Mouse (Mus musculus) limb, embryonic 12.5 days (tissue): ENCODE data around the gene Tmprss3. TPM values are rescaled to one million over a fixed set of nuclear protein-coding genes. Genes with fewer than 3 reads are reported as not detected.

ENCODE experiments used
- ATAC-seq: fragments of 200-750 bp; cut with Nextera tagmentation; 2 replicates; pipeline ENCODE4 v1.8.0; 2017; ENCODE audit warnings: low read depth, moderate TSS enrichment; ENCODE audit not compliant: insufficient number of reproducible peaks, insufficient read depth, low FRiP score, low TSS enrichment
- H3K27ac ChIP-seq: fragments of 300-500 bp; sonication (generic); 2 replicates; pipeline ENCODE4 v1.5.1; 2016; ENCODE audit warnings: mild to moderate bottlenecking, moderate library complexity
- H3K27me3 ChIP-seq: fragments of 300-500 bp; sonication (generic); 2 replicates; pipeline ENCODE4 v1.6.1; 2016; ENCODE audit warnings: mild to moderate bottlenecking, moderate library complexity
- H3K36me3 ChIP-seq: fragments of 300-500 bp; sonication (generic); 2 replicates; pipeline ENCODE4 v1.6.1; 2016; ENCODE audit warnings: mild to moderate bottlenecking, moderate library complexity
- H3K4me1 ChIP-seq: fragments of 300-500 bp; sonication (generic); replicated peaks from 2 replicates; pipeline ENCODE4 v1.6.1; 2016
- H3K4me2 ChIP-seq: fragments of 300-500 bp; sonication (generic); 2 replicates; pipeline ENCODE4 v1.6.1; 2016; ENCODE audit warnings: mild to moderate bottlenecking, moderate library complexity
- H3K4me3 ChIP-seq: fragments of 300-500 bp; sonication (generic); replicated peaks from 2 replicates; pipeline ENCODE4 v1.5.1; 2016; ENCODE audit warnings: mild to moderate bottlenecking
- H3K9ac ChIP-seq: fragments of 300-500 bp; sonication (generic); replicated peaks from 2 replicates; pipeline ENCODE4 v1.6.1; 2016; ENCODE audit warnings: mild to moderate bottlenecking, moderate library complexity
- H3K9me3 ChIP-seq: fragments of 300-500 bp; sonication (generic); 2 replicates; pipeline ENCODE4 v1.6.1; 2016; ENCODE audit warnings: mild to moderate bottlenecking, moderate library complexity
- WGBS: fragments of 180-500 bp; shearing (Covaris S2); methylation state at CpG from one replicate; pipeline ENCODE4 v1.1.7; 2016; 5-methylcytosine and 5-hydroxymethylcytosine counted together
- polyA plus RNA-seq: library from polyadenylated mRNA; unstranded; fragments of >200 nt; fragmentation: Nextera tagmentation; extraction: Ambion mirVana; gene quantifications from 2 replicates; pipeline ENCODE4 v1.2.1, GENCODE M21; 2016

Tmprss3 gene
- polyA plus RNA-seq = not detected in 2 replicates

GRCm38 (mm10) chr17:31198877-31199276, at the start of gene Tmprss3:
Gene Tmprss3 (minus strand): TSS chr17:31198977.
- Histone ChIP-seq H3K4me1 (no peaks in the 10 kb centered on the region), H3K36me3 (no peaks in the 10 kb centered on the region), H3K27me3 (no peaks in the 10 kb centered on the region), H3K27ac (no peak within 1 kb of the TSS), H3K9me3 (no peaks in the 10 kb centered on the region), H3K4me3 (no peak within 1 kb of the TSS), H3K4me2 (no peak within 1 kb of the TSS), H3K9ac (no peak within 1 kb of the TSS)
- WGBS = 91% methylated on average over 11 of the region's 11 CpGs
- ATAC-seq = no peak

- Histone ChIP-seq H3K9ac (no peak overlapping the region), H3K27me3 (no peaks in the 10 kb centered on the region), H3K27ac (no peak overlapping the region), H3K4me1 (no peaks in the 10 kb centered on the region), H3K36me3 (no peaks in the 10 kb centered on the region), H3K4me2 (no peak overlapping the region), H3K9me3 (no peaks in the 10 kb centered on the region), H3K4me3 (no peak overlapping the region)
- ATAC-seq = no peak
- WGBS = 26% methylated on average over 5 of the region's 5 CpGs
These were observed 48.4 kb upstream of the Tmprss3 start for GRCm38 (mm10) chr17:31247144-31247543.

- H3K9me3 ChIP-seq = no peaks in the 10 kb centered on the region
- no peak for ATAC-seq
- no peak overlapping the region for H3K4me2 ChIP-seq
- no peak overlapping the region for H3K27ac ChIP-seq
- no peaks in the 10 kb centered on the region for H3K36me3 ChIP-seq
- H3K27me3 ChIP-seq = no peaks in the 10 kb centered on the region
- no peak overlapping the region for H3K9ac ChIP-seq
- no peak overlapping the region for H3K4me3 ChIP-seq
- WGBS = 84% methylated on average over 5 of the region's 5 CpGs
- no peaks in the 10 kb centered on the region for H3K4me1 ChIP-seq
These were observed 46.5 kb upstream of the Tmprss3 start for GRCm38 (mm10) chr17:31245321-31245720.

- H3K36me3 ChIP-seq = no peaks in the 10 kb centered on the region
- no peak overlapping the region for H3K4me3 ChIP-seq
- H3K4me1 ChIP-seq = no peaks in the 10 kb centered on the region
- 0% methylated on average over 1 of the region's 1 CpGs for WGBS
- H3K4me2 ChIP-seq = no peak overlapping the region
- no peak overlapping the region for H3K9ac ChIP-seq
- no peak overlapping the region for H3K27ac ChIP-seq
- no peaks in the 10 kb centered on the region for H3K27me3 ChIP-seq
- no peak for ATAC-seq
- no peaks in the 10 kb centered on the region for H3K9me3 ChIP-seq
These were observed 44.0 kb upstream of the Tmprss3 start for GRCm38 (mm10) chr17:31242764-31243163.

- Histone ChIP-seq H3K36me3 (no peaks in the 10 kb centered on the region), H3K4me1 (no peaks in the 10 kb centered on the region), H3K9me3 (no peaks in the 10 kb centered on the region), H3K4me3 (no peak overlapping the region), H3K27me3 (no peaks in the 10 kb centered on the region), H3K9ac (no peak overlapping the region), H3K27ac (no peak overlapping the region), H3K4me2 (no peak overlapping the region)
- no peak for ATAC-seq
- WGBS = 84% methylated on average over 8 of the region's 8 CpGs
These were observed 42.4 kb upstream of the Tmprss3 start for GRCm38 (mm10) chr17:31241156-31241555.

- H3K4me1 ChIP-seq = no peaks in the 10 kb centered on the region
- WGBS = 83% methylated on average over 7 of the region's 7 CpGs
These were observed 39.6 kb upstream of the Tmprss3 start for GRCm38 (mm10) chr17:31238234-31239020.

GRCm38 (mm10) chr17:31235915-31236314, 37.1 kb upstream of the Tmprss3 start:
- no peak overlapping the region for H3K9ac ChIP-seq
- H3K36me3 ChIP-seq = no peaks in the 10 kb centered on the region
- ATAC-seq = no peak
- no peaks in the 10 kb centered on the region for H3K27me3 ChIP-seq
- H3K4me2 ChIP-seq = no peak overlapping the region
- no peak overlapping the region for H3K4me3 ChIP-seq
- no peaks in the 10 kb centered on the region for H3K4me1 ChIP-seq
- H3K27ac ChIP-seq = no peak overlapping the region
- WGBS = 100% methylated on average over 1 of the region's 1 CpGs
- H3K9me3 ChIP-seq = no peaks in the 10 kb centered on the region

More at GRCm38 (mm10) chr17:31238234-31239020, 39.6 kb upstream of the Tmprss3 start:
- Histone ChIP-seq H3K9ac (no peak overlapping the region), H3K27ac (no peak overlapping the region), H3K9me3 (no peaks in the 10 kb centered on the region), H3K4me2 (no peak overlapping the region), H3K4me3 (no peak overlapping the region), H3K36me3 (no peaks in the 10 kb centered on the region), H3K27me3 (no peaks in the 10 kb centered on the region)
- ATAC-seq = no peak

GRCm38 (mm10) chr17:31232251-31233010, 33.7 kb upstream of the Tmprss3 start:
- 65% methylated on average over 8 of the region's 8 CpGs for WGBS
- Histone ChIP-seq H3K27me3 (0 out of 2 replicates have a peak, but pooled peaks cover 6% of the 10 kb centered on the region), H3K4me1 (no peaks in the 10 kb centered on the region), H3K36me3 (no peaks in the 10 kb centered on the region), H3K27ac (no peak overlapping the region), H3K9me3 (no peaks in the 10 kb centered on the region), H3K4me3 (no peak overlapping the region), H3K9ac (no peak overlapping the region), H3K4me2 (no peak overlapping the region)
- ATAC-seq = no peak

GRCm38 (mm10) chr17:31231780-31232179, 33.0 kb upstream of the Tmprss3 start:
- H3K27me3 ChIP-seq = 0 out of 2 replicates have a peak, but pooled peaks cover 6% of the 10 kb centered on the region
- H3K9me3 ChIP-seq = no peaks in the 10 kb centered on the region
- no peak overlapping the region for H3K4me2 ChIP-seq
- WGBS = 65% methylated on average over 6 of the region's 6 CpGs
- no peak for ATAC-seq
- H3K27ac ChIP-seq = no peak overlapping the region
- 0 out of 2 replicates have a peak overlapping the region, but pooled peaks have one; percentile 18 for H3K9ac ChIP-seq
- no peak overlapping the region for H3K4me3 ChIP-seq
- H3K4me1 ChIP-seq = no peaks in the 10 kb centered on the region
- no peaks in the 10 kb centered on the region for H3K36me3 ChIP-seq

GRCm38 (mm10) chr17:31226931-31227330, 28.2 kb upstream of the Tmprss3 start:
- Histone ChIP-seq H3K4me1 (peaks cover 6% of the 10 kb centered on the region; the same call in 1 of the 2 replicates), H3K27me3 (0 out of 2 replicates have a peak, but pooled peaks cover 6% of the 10 kb centered on the region), H3K9me3 (no peaks in the 10 kb centered on the region), H3K9ac (no peak overlapping the region), H3K4me3 (no peak overlapping the region), H3K36me3 (no peaks in the 10 kb centered on the region), H3K27ac (no peak overlapping the region), H3K4me2 (no peak overlapping the region)
- WGBS = 83% methylated on average over 7 of the region's 7 CpGs
- ATAC-seq = no peak

- no peak for ATAC-seq
- WGBS = 78% methylated on average over 3 of the region's 3 CpGs
These were observed 27.6 kb upstream of the Tmprss3 start for GRCm38 (mm10) chr17:31226368-31226767.

More at GRCm38 (mm10) chr17:31226368-31226767, 27.6 kb upstream of the Tmprss3 start:
- Histone ChIP-seq H3K27ac (no peak overlapping the region), H3K9me3 (no peaks in the 10 kb centered on the region), H3K36me3 (no peaks in the 10 kb centered on the region), H3K27me3 (0 out of 2 replicates have a peak, but pooled peaks cover 6% of the 10 kb centered on the region), H3K4me2 (no peak overlapping the region), H3K4me3 (no peak overlapping the region), H3K4me1 (peaks cover 11% of the 10 kb centered on the region), H3K9ac (no peak overlapping the region)
